Mouse (Mus musculus): ENCODE measurements at regions not wholly inside any gene's neighbourhood (a gene's known extent, or its start where the extent isn't known, plus 50 kb on each side); places are given as distances from the start of the nearest gene placed in this dataset.

- peak overlapping the region; percentile 78 for H3K4me2 ChIP-seq (ENCODE audit: low read depth)
- no peaks in the 10 kb centered on the region for H3K27me3 ChIP-seq (ENCODE audit: control insufficient read depth, insufficient read depth, insufficient read length)
- H3K4me3 ChIP-seq: no peak overlapping the region
- TF ChIP-seq TCF12 (IDR thresholded peaks at IDR 0.05; ENCODE audit: insufficient read depth, poor library complexity, severe bottlenecking) (peak; percentile 69), CEBPB (IDR thresholded peaks at IDR 0.05; ENCODE audit: insufficient read depth, poor library complexity, severe bottlenecking) (peak; percentile 71), MYOG (IDR thresholded peaks at IDR 0.05; ENCODE audit: control insufficient read depth in 1 of 3, insufficient read depth in 1 of 3, insufficient read length in 2 of 3, low read depth in 2 of 3) (peak in 2 of 3 experiments; percentile 37 to 70), USF1 (IDR thresholded peaks at IDR 0.05; ENCODE audit: low read depth) (no peak), MYOD1 (IDR thresholded peaks at IDR 0.05; ENCODE audit: control insufficient read depth in 1 of 3, insufficient read length in 2 of 3, low read depth in 2 of 3) (peak; percentile 14 to 71 (median 61))
- no peaks in the 10 kb centered on the region for H3K79me2 ChIP-seq (ENCODE audit: control insufficient read depth, insufficient read depth)
- H3ac ChIP-seq (ENCODE audit: control insufficient read depth, insufficient read length): no peak overlapping the region
- no peaks in the 10 kb centered on the region for H3K36me3 ChIP-seq (ENCODE audit: control insufficient read depth, insufficient read depth)
Observed at GRCm38 (mm10) chr15:10818216-10818615, 103.8 kb upstream of the Rai14 start.

GRCm38 (mm10) chr15:10818706-10819105 lies 104.3 kb upstream of the Rai14 start:
- H3K4me2 ChIP-seq (ENCODE audit: low read depth): peak overlapping the region; percentile 78
- no peak overlapping the region for H3ac ChIP-seq (ENCODE audit: control insufficient read depth, insufficient read length)
- H3K36me3 ChIP-seq (ENCODE audit: control insufficient read depth, insufficient read depth): no peaks in the 10 kb centered on the region
- H3K4me3 ChIP-seq: no peak overlapping the region
- no peak for TF ChIP-seq MYOG (IDR thresholded peaks at IDR 0.05; ENCODE audit: control insufficient read depth in 1 of 3, insufficient read depth in 1 of 3, insufficient read length in 2 of 3, low read depth in 2 of 3)
- no peak for TF ChIP-seq TCF12 (IDR thresholded peaks at IDR 0.05; ENCODE audit: insufficient read depth, poor library complexity, severe bottlenecking)
- TF ChIP-seq CEBPB (IDR thresholded peaks at IDR 0.05; ENCODE audit: insufficient read depth, poor library complexity, severe bottlenecking): no peak
- TF ChIP-seq POLR2AphosphoS2 (IDR thresholded peaks at IDR 0.05; ENCODE audit: insufficient read length, low read depth): no peak
- no peak for TF ChIP-seq USF1 (IDR thresholded peaks at IDR 0.05; ENCODE audit: low read depth)
- no peak for TF ChIP-seq MYOD1 (IDR thresholded peaks at IDR 0.05; ENCODE audit: control insufficient read depth in 1 of 3, insufficient read length in 2 of 3, low read depth in 2 of 3)
- TF ChIP-seq REST (IDR thresholded peaks at IDR 0.05; ENCODE audit: insufficient read depth, insufficient read length): no peak
- TF ChIP-seq TCF3 (IDR thresholded peaks at IDR 0.05; ENCODE audit: insufficient read length, low read depth): no peak
- no peak for TF ChIP-seq SRF (IDR thresholded peaks at IDR 0.05; ENCODE audit: control insufficient read depth, insufficient read length, low read depth)
- TF ChIP-seq MAX (IDR thresholded peaks at IDR 0.05; ENCODE audit: low read depth): no peak
- no peak for TF ChIP-seq E2F4 (IDR thresholded peaks at IDR 0.05; ENCODE audit: insufficient read depth)
- TF ChIP-seq POLR2A (IDR thresholded peaks at IDR 0.05; ENCODE audit: insufficient read length, low read depth): no peak
- no peaks in the 10 kb centered on the region for H3K79me2 ChIP-seq (ENCODE audit: control insufficient read depth, insufficient read depth)
- no peaks in the 10 kb centered on the region for H3K27me3 ChIP-seq (ENCODE audit: control insufficient read depth, insufficient read depth, insufficient read length)

GRCm38 (mm10) chr15:10823933-10824332 lies 109.5 kb upstream of the Rai14 start:
- TF ChIP-seq TCF3 (IDR thresholded peaks at IDR 0.05; ENCODE audit: insufficient read length, low read depth): no peak
- peak in 2 of 3 experiments; percentile 78 to 79 for TF ChIP-seq MYOD1 (IDR thresholded peaks at IDR 0.05; ENCODE audit: control insufficient read depth in 1 of 3, insufficient read length in 2 of 3, low read depth in 2 of 3)
- no peak for TF ChIP-seq MAX (IDR thresholded peaks at IDR 0.05; ENCODE audit: low read depth)
- TF ChIP-seq REST (IDR thresholded peaks at IDR 0.05; ENCODE audit: insufficient read depth, insufficient read length): no peak
- TF ChIP-seq POLR2AphosphoS2 (IDR thresholded peaks at IDR 0.05; ENCODE audit: insufficient read length, low read depth): no peak
- no peak for TF ChIP-seq SRF (IDR thresholded peaks at IDR 0.05; ENCODE audit: control insufficient read depth, insufficient read length, low read depth)
- TF ChIP-seq TCF12 (IDR thresholded peaks at IDR 0.05; ENCODE audit: insufficient read depth, poor library complexity, severe bottlenecking): peak; percentile 8
- TF ChIP-seq CEBPB (IDR thresholded peaks at IDR 0.05; ENCODE audit: insufficient read depth, poor library complexity, severe bottlenecking): no peak
- TF ChIP-seq E2F4 (IDR thresholded peaks at IDR 0.05; ENCODE audit: insufficient read depth): no peak
- peak in 2 of 3 experiments; percentile 59 to 80 for TF ChIP-seq MYOG (IDR thresholded peaks at IDR 0.05; ENCODE audit: control insufficient read depth in 1 of 3, insufficient read depth in 1 of 3, insufficient read length in 2 of 3, low read depth in 2 of 3)
- TF ChIP-seq USF1 (IDR thresholded peaks at IDR 0.05; ENCODE audit: low read depth): no peak
- TF ChIP-seq POLR2A (IDR thresholded peaks at IDR 0.05; ENCODE audit: insufficient read length, low read depth): no peak
- Histone ChIP-seq H3K4me2 (ENCODE audit: low read depth) (peak overlapping the region; percentile 2), H3K27me3 (ENCODE audit: control insufficient read depth, insufficient read depth, insufficient read length) (no peaks in the 10 kb centered on the region), H3K79me2 (ENCODE audit: control insufficient read depth, insufficient read depth) (no peaks in the 10 kb centered on the region), H3ac (ENCODE audit: control insufficient read depth, insufficient read length) (no peak overlapping the region), H3K4me3 (no peak overlapping the region), H3K36me3 (ENCODE audit: control insufficient read depth, insufficient read depth) (no peaks in the 10 kb centered on the region)

DNA sequence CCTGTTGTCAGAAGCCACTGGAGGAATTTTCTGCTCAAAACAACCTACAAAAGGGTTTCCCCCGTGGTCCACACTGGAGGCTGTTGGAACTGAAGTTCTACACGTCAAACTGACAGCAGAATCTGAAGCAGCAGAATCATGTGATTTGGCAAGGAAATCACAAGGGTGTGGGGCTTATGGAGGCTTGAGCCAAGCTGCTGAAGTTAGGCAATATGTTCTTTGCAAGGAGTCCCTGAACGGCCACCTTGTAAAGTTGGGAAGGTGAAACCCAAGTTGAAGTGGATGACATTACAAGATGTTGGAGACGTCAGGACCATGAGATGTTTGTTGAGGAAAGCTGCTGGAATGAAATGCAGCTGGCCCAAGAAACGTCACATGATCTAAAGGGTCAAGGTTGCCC lies 115.2 kb upstream of the Rai14 start:
- H3ac ChIP-seq (ENCODE audit: control insufficient read depth, insufficient read length): no peak overlapping the region
- no peaks in the 10 kb centered on the region for H3K27me3 ChIP-seq (ENCODE audit: control insufficient read depth, insufficient read depth, insufficient read length)
- H3K36me3 ChIP-seq (ENCODE audit: control insufficient read depth, insufficient read depth): no peaks in the 10 kb centered on the region
- no peaks in the 10 kb centered on the region for H3K79me2 ChIP-seq (ENCODE audit: control insufficient read depth, insufficient read depth)
- no peak overlapping the region for H3K4me2 ChIP-seq (ENCODE audit: low read depth)
- TF ChIP-seq CEBPB (IDR thresholded peaks at IDR 0.05; ENCODE audit: insufficient read depth, poor library complexity, severe bottlenecking): no peak
- TF ChIP-seq TCF12 (IDR thresholded peaks at IDR 0.05; ENCODE audit: insufficient read depth, poor library complexity, severe bottlenecking): no peak
- no peak for TF ChIP-seq SRF (IDR thresholded peaks at IDR 0.05; ENCODE audit: control insufficient read depth, insufficient read length, low read depth)
- no peak for TF ChIP-seq POLR2AphosphoS2 (IDR thresholded peaks at IDR 0.05; ENCODE audit: insufficient read length, low read depth)
- TF ChIP-seq POLR2A (IDR thresholded peaks at IDR 0.05; ENCODE audit: insufficient read length, low read depth): no peak
- no peak for TF ChIP-seq TCF3 (IDR thresholded peaks at IDR 0.05; ENCODE audit: insufficient read length, low read depth)
- TF ChIP-seq MAX (IDR thresholded peaks at IDR 0.05; ENCODE audit: low read depth): no peak
- TF ChIP-seq MYOG (IDR thresholded peaks at IDR 0.05; ENCODE audit: control insufficient read depth in 1 of 3, insufficient read depth in 1 of 3, insufficient read length in 2 of 3, low read depth in 2 of 3): no peak
- TF ChIP-seq REST (IDR thresholded peaks at IDR 0.05; ENCODE audit: insufficient read depth, insufficient read length): no peak
- TF ChIP-seq E2F4 (IDR thresholded peaks at IDR 0.05; ENCODE audit: insufficient read depth): no peak
- TF ChIP-seq USF1 (IDR thresholded peaks at IDR 0.05; ENCODE audit: low read depth): no peak
- no peak for TF ChIP-seq MYOD1 (IDR thresholded peaks at IDR 0.05; ENCODE audit: control insufficient read depth in 1 of 3, insufficient read length in 2 of 3, low read depth in 2 of 3)
- no peak overlapping the region for H3K4me3 ChIP-seq

All from myocyte (in vitro differentiated cells).